Mouse (Mus musculus) kidney, embryonic 16.5 days (tissue): ENCODE results near the gene Eif4g3. TPM values are rescaled to one million over a fixed set of nuclear protein-coding genes. Genes with fewer than 3 reads are reported as not detected.
A peak's percentile ranks its signal among the peaks of the same experiment; 100 is the strongest.

Experiments used
- ATAC-seq: fragments of 200-750 bp; cut with Nextera tagmentation; 2 replicates; pipeline ENCODE4 v1.8.0; 2017; ENCODE audit warnings: moderate TSS enrichment; ENCODE audit not compliant: low FRiP score, low TSS enrichment
- H3K27ac ChIP-seq: fragments of 300-500 bp; sonication (generic); 2 replicates; pipeline ENCODE4 v1.5.1; 2014; ENCODE audit warnings: low read length
- H3K27me3 ChIP-seq: fragments of 300-500 bp; sonication (generic); 2 replicates; pipeline ENCODE4 v1.6.1; 2014; ENCODE audit warnings: low read length, control low read depth, mixed read lengths; ENCODE audit not compliant: insufficient read depth
- H3K36me3 ChIP-seq: fragments of 300-500 bp; sonication (generic); 2 replicates; pipeline ENCODE4 v1.6.1; 2014; ENCODE audit warnings: low read length, control low read depth, mixed read lengths; ENCODE audit not compliant: insufficient read depth
- H3K4me1 ChIP-seq: fragments of 300-500 bp; sonication (generic); 2 replicates; pipeline ENCODE4 v1.6.1; 2014; ENCODE audit warnings: low read length, control low read depth, mixed read lengths; ENCODE audit not compliant: insufficient read depth
- H3K4me2 ChIP-seq: fragments of 300-500 bp; sonication (generic); replicated peaks from 2 replicates; pipeline ENCODE4 v1.6.1; 2014; ENCODE audit warnings: low read depth, low read length
- H3K4me3 ChIP-seq: fragments of 300-500 bp; sonication (generic); 2 replicates; pipeline ENCODE4 v1.5.1; 2014; ENCODE audit warnings: mild to moderate bottlenecking, low read length
- H3K9ac ChIP-seq: fragments of 300-500 bp; sonication (generic); replicated peaks from 2 replicates; pipeline ENCODE4 v1.6.1; 2014; ENCODE audit warnings: low read length
- H3K9me3 ChIP-seq: fragments of 300-500 bp; sonication (generic); 2 replicates; pipeline ENCODE4 v1.6.1; 2016; ENCODE audit warnings: low read length, control low read depth
- WGBS: fragments of 180-500 bp; shearing (Covaris S2); extraction: QIAGEN DNeasy Blood & Tissue Kit; methylation state at CpG from one replicate; pipeline ENCODE4 v1.1.7; 2014; 5-methylcytosine and 5-hydroxymethylcytosine counted together
- polyA plus RNA-seq: library from polyadenylated mRNA; unstranded; fragments of >200 nt; fragmentation: Nextera tagmentation; extraction: Ambion mirVana; gene quantifications from 2 replicates; pipeline ENCODE4 v1.2.1, GENCODE M21; 2015

Eif4g3 gene
- polyA plus RNA-seq, 1 experiment from 2014 or later, result 32.9 TPM

DNA sequence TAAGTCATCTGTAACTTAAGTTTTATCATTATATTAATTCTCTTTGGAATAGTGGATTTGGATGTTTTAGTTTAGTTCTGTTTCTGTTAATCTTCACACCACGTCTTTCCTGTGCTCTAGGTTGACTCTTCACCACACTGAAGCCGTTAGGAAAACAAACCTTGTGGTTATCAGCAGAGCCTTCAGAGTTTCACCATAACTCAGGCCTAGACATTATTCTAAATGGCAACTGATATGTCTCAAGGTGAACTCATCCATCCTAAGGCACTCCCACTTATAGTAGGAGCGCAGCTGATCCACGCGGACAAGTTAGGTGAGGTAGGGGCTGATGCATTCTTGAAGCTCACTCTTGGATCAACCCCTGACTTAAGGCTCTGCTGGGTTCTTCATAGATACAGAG lies 228.6 kb downstream of the Eif4g3 start:
- peaks cover 49% of the 10 kb centered on the region for H3K36me3 ChIP-seq
- ATAC-seq, result no peak
- 86% methylated on average over 5 of the region's 5 CpGs for WGBS
- H3K27ac ChIP-seq, result no peak overlapping the region
- no peak overlapping the region for H3K9ac ChIP-seq
- no peak overlapping the region for H3K4me3 ChIP-seq
- H3K4me2 ChIP-seq, result no peak overlapping the region
- no peaks in the 10 kb centered on the region for H3K9me3 ChIP-seq
- no peaks in the 10 kb centered on the region for H3K27me3 ChIP-seq
- peaks cover 29% of the 10 kb centered on the region for H3K4me1 ChIP-seq

DNA sequence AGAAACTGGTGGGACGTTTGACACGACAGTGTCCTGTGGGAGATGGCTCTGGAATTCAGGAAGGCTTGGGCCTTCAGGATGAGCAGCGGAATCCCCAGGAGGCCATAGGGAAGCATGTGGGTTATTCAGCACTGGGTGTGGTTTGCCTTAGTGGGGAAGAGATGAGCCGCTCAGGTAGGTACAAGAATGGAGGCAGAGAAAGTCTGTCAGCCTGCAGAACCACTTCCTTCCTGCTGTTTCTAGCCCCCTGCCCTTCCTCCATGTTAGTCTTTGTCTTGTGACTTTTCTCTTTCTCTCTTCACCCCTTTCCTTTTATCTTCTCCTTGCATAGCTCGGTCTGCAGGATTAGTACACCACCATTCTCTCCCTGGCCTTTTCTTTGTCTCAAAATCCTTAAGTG lies 229.6 kb downstream of the Eif4g3 start:
- 74% methylated on average over 5 of the region's 5 CpGs for WGBS
- peaks cover 57% of the 10 kb centered on the region for H3K36me3 ChIP-seq
- no peaks in the 10 kb centered on the region for H3K9me3 ChIP-seq
- H3K4me1 ChIP-seq, result peaks cover 29% of the 10 kb centered on the region
- H3K27ac ChIP-seq, result no peak overlapping the region
- H3K27me3 ChIP-seq, result no peaks in the 10 kb centered on the region
- no peak for ATAC-seq
- no peak overlapping the region for H3K4me3 ChIP-seq
- H3K4me2 ChIP-seq, result no peak overlapping the region
- no peak overlapping the region for H3K9ac ChIP-seq

DNA sequence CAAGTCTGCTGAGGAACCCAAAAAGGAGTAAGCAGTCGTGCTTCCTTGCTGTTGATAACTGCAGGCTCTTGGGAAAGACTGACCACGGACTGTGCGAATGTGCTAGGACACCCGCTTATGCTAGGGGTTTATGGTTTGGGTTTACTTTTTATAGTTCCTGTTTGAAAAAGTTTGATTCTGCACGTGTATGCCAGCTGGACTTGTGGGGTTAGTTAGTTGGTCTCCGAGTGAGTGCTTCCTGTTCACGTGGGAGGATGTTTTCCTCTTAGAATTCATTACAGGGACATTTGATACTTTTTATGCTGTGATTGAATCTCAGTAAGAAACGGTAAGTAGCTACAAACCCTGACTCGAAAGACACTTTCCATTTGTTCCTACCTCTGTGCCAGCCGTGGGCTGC lies 230.8 kb downstream of the Eif4g3 start:
- Histone ChIP-seq H3K9ac (no peak overlapping the region), H3K27me3 (no peaks in the 10 kb centered on the region), H3K36me3 (peaks cover 63% of the 10 kb centered on the region), H3K9me3 (no peaks in the 10 kb centered on the region), H3K27ac (no peak overlapping the region), H3K4me2 (no peak overlapping the region), H3K4me1 (peaks cover 18% of the 10 kb centered on the region), H3K4me3 (no peak overlapping the region)
- 49% methylated on average over 10 of the region's 10 CpGs for WGBS
- ATAC-seq, result no peak

DNA sequence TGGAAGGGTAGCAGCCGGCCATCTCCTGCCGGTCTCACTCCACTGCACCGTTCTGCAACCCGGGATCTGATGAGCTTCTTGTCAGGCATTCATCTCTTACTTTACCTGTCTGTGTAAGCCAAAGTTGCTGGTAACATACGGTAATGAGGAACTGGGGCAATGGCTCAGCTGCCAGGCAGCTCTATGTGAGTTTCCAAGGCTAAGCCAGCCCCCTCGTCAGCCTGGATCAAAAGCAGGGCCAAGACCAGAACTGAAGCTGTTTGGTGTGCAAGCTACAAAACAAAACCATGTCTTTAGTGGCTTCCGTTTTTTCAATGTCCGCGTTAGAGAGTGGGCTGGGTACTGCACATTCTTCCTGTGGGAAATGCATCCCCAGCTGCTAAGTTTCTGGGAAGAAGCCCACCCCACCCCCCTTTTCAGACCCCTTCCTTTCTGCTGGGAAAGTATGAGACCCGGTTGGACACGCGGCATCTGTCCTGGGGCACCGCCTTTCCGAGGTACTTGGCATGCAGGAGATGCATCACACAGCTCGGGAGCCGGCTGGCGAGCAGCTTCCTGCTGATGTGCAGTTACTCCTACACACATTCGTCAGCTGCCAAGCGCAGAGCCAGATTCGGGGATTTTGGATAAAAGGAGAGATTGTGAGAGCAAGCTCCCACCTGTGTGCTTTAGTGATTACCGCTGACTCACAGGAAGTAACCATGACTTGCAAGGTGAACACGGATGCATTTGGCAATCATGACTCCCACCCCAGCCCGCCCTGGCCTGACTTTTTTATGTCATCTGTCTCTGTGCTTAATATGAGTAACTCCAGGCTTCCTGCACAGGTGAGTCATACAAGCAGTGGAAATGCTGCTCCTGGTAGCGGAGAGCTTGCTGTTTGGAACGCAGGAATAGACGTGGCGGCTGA lies 254.2 kb downstream of the Eif4g3 start:
- H3K4me3 ChIP-seq, result no peak overlapping the region
- H3K27ac ChIP-seq, result no peak overlapping the region
- H3K4me2 ChIP-seq, result no peak overlapping the region
- ATAC-seq, result no peak
- peaks cover 44% of the 10 kb centered on the region for H3K36me3 ChIP-seq
- H3K4me1 ChIP-seq, result peaks cover 28% of the 10 kb centered on the region
- WGBS, result 68% methylated on average over 27 of the region's 27 CpGs
- H3K9me3 ChIP-seq, result no peaks in the 10 kb centered on the region
- peaks cover 21% of the 10 kb centered on the region for H3K27me3 ChIP-seq
- H3K9ac ChIP-seq, result no peak overlapping the region

DNA sequence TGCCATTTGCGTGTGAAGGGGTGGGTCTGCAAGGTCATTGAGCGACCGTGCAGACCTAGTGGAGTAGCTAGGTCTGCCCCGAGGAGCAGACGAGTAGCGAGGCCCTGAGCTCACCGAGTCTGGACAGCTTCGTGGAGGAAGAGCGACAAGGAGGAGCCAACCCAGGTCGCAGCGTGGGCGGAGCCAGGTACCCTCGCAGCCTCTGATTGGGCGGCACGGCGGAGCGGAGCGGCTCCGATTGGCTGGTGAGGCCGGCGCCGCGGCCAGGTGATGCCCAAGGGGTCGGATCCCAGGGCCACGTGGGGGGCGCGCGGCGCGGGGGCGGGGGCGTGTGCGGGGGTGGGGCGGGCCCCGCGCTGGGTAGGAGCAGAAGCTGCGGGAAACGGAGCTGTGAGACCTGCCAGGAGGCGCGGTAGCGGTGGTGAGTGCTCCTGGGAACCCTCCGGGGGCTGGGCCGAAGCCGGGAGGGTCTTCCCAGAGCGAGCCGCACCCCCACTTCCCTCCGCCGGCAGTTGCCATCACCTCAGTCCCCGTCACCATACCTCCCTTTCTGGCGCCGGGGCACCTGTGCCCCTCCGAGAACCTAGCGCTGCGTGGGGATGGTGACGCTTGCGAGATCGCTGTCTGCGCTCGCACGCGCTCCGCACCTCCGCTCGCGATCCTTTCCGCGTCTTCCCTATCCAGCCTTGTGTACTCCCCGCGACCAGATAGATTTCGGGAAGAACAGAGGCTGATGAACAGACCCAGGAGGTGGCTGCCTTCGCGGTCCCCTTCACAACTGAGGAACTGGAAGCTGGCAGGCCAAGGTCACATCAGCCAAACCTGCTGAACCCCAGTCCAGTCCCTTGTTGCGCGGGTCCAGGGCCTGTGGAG lies 257.5 kb downstream of the Eif4g3 start, which contains the start of the genes Sh2d5 and Kif17:
Gene Sh2d5, plus strand, starts transcription at position 316 of the 873 bp plus-strand sequence.
Gene Kif17, plus strand, starts transcription at position 348 of the 873 bp plus-strand sequence.
- Histone ChIP-seq H3K27me3 (peaks cover 27% of the 10 kb centered on the region), H3K4me1 (peaks cover 33% of the 10 kb centered on the region), H3K4me3 (peak within 1 kb of the TSS; percentile 59), H3K9me3 (no peaks in the 10 kb centered on the region), H3K36me3 (peaks cover 13% of the 10 kb centered on the region), H3K27ac (0 out of 2 replicates have a peak within 1 kb of the TSS, but pooled peaks have one; percentile 6), H3K9ac (peak within 1 kb of the TSS; percentile 61), H3K4me2 (peak within 1 kb of the TSS; percentile 99)
- WGBS, result under 1% methylated on average over 52 of the region's 74 CpGs
- peak; percentile 91 for ATAC-seq

DNA sequence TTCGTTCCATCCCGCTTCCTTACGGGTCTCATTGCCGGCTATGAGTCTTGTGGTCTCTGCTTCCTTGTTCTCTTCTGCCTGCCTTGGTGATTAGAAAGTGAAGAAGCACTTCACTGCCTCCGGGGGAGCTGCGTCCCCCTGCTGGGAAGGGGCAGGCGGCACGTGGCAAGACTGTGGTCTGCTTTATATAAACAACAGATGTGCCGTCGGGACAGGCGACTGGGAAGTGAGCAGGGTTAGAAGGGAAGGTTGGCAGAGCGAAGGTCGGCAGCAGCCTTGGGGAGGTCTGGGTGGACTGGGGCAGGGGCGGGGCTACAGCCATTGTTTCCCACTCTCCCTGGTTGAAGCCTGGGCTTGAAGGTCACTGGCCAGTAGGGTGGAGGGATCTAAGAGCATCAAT lies 259.0 kb downstream of the Eif4g3 start:
- ATAC-seq, result peak; percentile 47; the same call in 1 of the 2 replicates
- H3K9me3 ChIP-seq, result no peaks in the 10 kb centered on the region
- H3K4me1 ChIP-seq, result peaks cover 33% of the 10 kb centered on the region
- H3K27me3 ChIP-seq, result peaks cover 27% of the 10 kb centered on the region
- 0 out of 2 replicates have a peak overlapping the region, but pooled peaks have one; percentile 20 for H3K9ac ChIP-seq
- no peak overlapping the region for H3K27ac ChIP-seq
- H3K4me3 ChIP-seq, result peak overlapping the region; percentile 30
- under 1% methylated on average over 14 of the region's 14 CpGs for WGBS
- peak overlapping the region; percentile 99 for H3K4me2 ChIP-seq
- H3K36me3 ChIP-seq, result peaks cover 8% of the 10 kb centered on the region; the same call in 1 of the 2 replicates

DNA sequence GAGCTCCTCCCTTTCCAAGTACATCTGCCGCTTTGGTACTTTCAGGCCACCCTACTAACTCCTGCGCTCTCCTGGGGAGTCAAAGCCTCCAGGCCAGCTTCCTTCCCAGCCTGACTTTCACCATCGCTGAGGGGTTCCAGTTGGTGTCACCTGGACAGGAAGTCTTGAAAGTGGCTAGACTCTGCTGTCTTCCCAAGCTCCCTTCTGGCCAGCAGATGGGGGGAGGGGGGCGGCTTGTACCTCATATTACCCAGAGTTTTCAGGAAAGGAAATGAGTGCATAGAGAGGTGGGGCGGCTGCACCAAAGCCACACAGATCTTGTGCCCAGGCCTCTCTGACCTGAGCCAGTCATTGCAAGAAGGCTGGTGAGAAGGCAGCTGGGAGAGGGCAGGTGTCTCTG lies 259.4 kb downstream of the Eif4g3 start:
- Histone ChIP-seq H3K9me3 (no peaks in the 10 kb centered on the region), H3K27me3 (peaks cover 27% of the 10 kb centered on the region), H3K4me3 (peak overlapping the region; percentile 30; the same call in 1 of the 2 replicates), H3K4me2 (peak overlapping the region; percentile 99), H3K4me1 (peaks cover 33% of the 10 kb centered on the region), H3K36me3 (peaks cover 4% of the 10 kb centered on the region; the same call in 1 of the 2 replicates), H3K9ac (0 out of 2 replicates have a peak overlapping the region, but pooled peaks have one; percentile 20), H3K27ac (no peak overlapping the region)
- no peak for ATAC-seq
- WGBS, result 18% methylated on average over 5 of the region's 5 CpGs

DNA sequence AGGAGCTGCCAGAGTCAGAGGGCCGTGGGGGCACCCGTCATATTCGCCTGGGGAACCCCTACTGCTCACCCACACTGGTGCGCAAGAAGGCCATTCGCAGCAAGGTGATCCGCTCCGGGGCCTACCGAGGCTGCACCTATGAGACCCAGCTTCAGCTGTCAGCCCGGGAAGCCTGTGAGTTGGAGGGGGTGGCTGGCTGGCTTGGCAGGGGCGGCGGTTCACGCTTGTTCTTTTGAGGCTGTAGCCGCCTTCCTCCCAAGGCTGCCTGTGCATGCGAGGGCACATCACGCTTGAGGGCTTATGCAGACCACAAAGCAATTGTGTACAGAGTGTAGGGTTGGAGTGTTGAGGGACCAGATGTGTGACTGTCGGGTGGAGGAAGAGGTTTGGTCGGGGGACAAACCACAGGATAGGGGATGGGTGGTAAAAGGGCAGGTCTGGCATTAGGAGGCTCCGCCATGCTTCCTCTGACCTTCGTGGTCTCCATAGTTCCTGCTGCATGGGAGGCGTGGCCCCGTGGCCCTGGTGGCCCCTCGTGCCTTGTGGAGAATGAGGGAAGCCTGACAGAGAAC lies 264.4 kb downstream of the Eif4g3 start:
- no peak for ATAC-seq
- no peaks in the 10 kb centered on the region for H3K9me3 ChIP-seq
- no peak overlapping the region for H3K9ac ChIP-seq
- H3K36me3 ChIP-seq, result no peaks in the 10 kb centered on the region
- WGBS, result 84% methylated on average over 22 of the region's 22 CpGs
- H3K27ac ChIP-seq, result no peak overlapping the region
- H3K4me3 ChIP-seq, result no peak overlapping the region
- H3K27me3 ChIP-seq, result peaks cover 5% of the 10 kb centered on the region; the same call in 1 of the 2 replicates
- peaks cover 4% of the 10 kb centered on the region for H3K4me1 ChIP-seq
- no peak overlapping the region for H3K4me2 ChIP-seq
